Mouse (Mus musculus) embryonic fibroblast, embryonic 13.5 days (primary cell): Measurements from ENCODE around the gene Atp5d.

Source experiments
- CTCF ChIP-seq: IDR thresholded peaks from 2 replicates; pipeline ENCODE4 v1.5.1; 2011; ENCODE audit warnings: mild to moderate bottlenecking, control low read depth, low read length, moderate library complexity, borderline replicate concordance; ENCODE audit not compliant: insufficient read depth
- POLR2A ChIP-seq: IDR thresholded peaks from 2 replicates; pipeline ENCODE4 v1.6.1; 2011; ENCODE audit warnings: low read depth, mild to moderate bottlenecking, control low read depth, low read length, moderate library complexity

DNA sequence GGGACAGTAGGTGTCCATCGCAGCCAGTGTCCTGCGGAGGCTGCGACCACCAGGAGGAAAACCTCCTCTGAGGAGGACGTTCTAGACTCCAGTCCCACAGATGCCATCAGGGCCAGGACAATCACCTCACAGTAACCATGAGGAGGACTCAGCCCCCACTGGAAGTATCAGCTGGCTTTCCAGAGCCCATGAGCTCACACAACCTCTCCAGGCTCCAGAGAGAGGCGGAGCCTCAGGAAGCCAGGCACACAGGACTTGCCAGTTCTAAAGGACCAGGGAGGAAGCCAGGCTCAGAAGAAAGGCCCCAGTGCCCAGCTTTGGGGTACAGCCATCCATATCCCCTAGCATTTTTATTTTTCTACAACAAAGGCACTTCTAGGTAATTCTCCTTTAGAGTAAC, 42.9 kb upstream of the Atp5d start:
- TF ChIP-seq CTCF (no peak), POLR2A (no peak)
